Mouse (Mus musculus) testis, adult 2 months (tissue): Measurements from ENCODE around the gene Tnnt3. TPM values are rescaled to one million over a fixed set of nuclear protein-coding genes. Genes with fewer than 3 reads are reported as not detected.

ENCODE experiments used
- H3K27ac ChIP-seq: fragments of 200-500 bp; 2 replicates; pipeline ENCODE4 v1.5.1; 2012; ENCODE audit warnings: low read depth, low read length; ENCODE audit not compliant: control insufficient read depth, insufficient read depth
- H3K27me3 ChIP-seq: fragments of 200-500 bp; 2 replicates; pipeline ENCODE4 v1.6.1; 2012; ENCODE audit warnings: mild to moderate bottlenecking, low read length, moderate library complexity; ENCODE audit not compliant: control insufficient read depth, insufficient read depth
- H3K36me3 ChIP-seq: fragments of 200-500 bp; 2 replicates; pipeline ENCODE4 v1.6.1; 2012; ENCODE audit warnings: mild to moderate bottlenecking, low read length; ENCODE audit not compliant: control insufficient read depth, insufficient read depth
- H3K4me1 ChIP-seq: fragments of 200-500 bp; 2 replicates; pipeline ENCODE4 v1.6.1; 2012; ENCODE audit warnings: low read length; ENCODE audit not compliant: control insufficient read depth, insufficient read depth
- H3K4me3 ChIP-seq: fragments of 200-500 bp; 2 replicates; pipeline ENCODE4 v1.5.1; 2012; ENCODE audit warnings: low read depth, mild to moderate bottlenecking, low read length, moderate library complexity, mixed read lengths; ENCODE audit not compliant: control insufficient read depth
- CTCF ChIP-seq: fragments of 200-500 bp; IDR thresholded peaks from 2 replicates; pipeline ENCODE4 v1.5.1; 2012; ENCODE audit warnings: low read depth, mild to moderate bottlenecking, inconsistent platforms, low read length, moderate library complexity; ENCODE audit not compliant: control insufficient read depth, insufficient read depth, insufficient replicate concordance
- POLR2A ChIP-seq: fragments of 200-500 bp; IDR thresholded peaks from 2 replicates; pipeline ENCODE4 v1.6.1; 2012; ENCODE audit warnings: low read depth, mild to moderate bottlenecking, inconsistent platforms, low read length, moderate library complexity; ENCODE audit not compliant: control insufficient read depth
- polyA plus RNA-seq: library from polyadenylated mRNA; depleted of rRNA; stranded (reverse); fragments of >200 nt; gene quantifications from 2 replicates; pipeline ENCODE4 v1.2.3, GENCODE M21; 2012

Tnnt3 gene
- polyA plus RNA-seq, 1 experiment, result not detected

DNA sequence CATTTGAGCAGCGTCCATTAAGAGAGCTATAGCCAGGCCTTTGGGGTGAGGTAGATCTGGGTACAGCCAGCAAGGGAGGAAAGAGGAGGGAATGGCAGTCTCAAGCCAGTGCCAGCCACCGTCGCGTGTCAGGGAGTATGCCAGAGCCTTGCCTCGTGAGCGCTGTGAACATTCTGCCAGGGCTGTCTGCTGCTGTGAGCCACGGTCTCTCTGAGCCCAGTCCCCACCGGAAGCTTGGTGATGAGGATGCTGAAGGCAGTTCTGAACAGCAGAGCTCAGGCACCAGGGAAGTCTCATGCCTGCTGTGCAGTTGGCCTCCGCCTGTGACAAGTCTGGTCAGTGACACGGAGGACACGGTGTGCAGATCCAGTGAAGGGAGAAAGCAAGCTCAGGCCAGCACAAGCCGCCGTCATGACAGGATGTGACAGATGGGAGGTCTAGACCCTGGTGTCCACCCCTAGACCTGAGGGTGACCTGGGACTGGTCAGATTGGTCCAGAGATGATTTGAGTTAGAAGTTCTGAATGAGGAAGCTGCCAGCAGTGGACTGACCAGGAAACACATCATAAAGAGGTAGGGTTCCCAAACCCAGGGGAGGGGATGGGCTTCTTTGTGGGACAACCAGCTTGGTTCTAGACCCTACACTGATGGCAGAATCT is 21.7 kb upstream of the Tnnt3 start:
- no peak overlapping the region for H3K4me3 ChIP-seq
- H3K4me1 ChIP-seq, result peaks cover 3% of the 10 kb centered on the region
- H3K27ac ChIP-seq, result no peak overlapping the region
- no peaks in the 10 kb centered on the region for H3K36me3 ChIP-seq
- H3K27me3 ChIP-seq, result no peaks in the 10 kb centered on the region
- TF ChIP-seq POLR2A (no peak), CTCF (no peak)

DNA sequence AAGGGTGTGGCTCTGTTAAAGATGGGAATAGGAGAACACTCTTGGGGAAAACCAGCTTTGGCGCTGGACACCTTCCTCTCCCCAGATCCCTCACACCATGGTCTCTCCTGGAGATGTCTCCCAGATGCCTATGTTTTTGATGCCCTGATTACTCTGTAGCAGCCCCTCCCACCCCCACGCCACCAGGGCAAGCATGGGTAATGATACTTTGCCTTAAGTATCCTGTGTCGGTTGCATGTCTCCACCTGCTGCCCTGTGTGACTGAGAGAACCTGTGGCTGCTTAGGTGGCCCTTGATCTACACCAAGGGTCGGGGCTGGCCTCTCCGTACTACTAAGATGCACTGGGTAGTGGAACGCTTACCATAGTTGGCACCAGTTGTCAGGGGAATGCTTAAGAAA is 20.6 kb upstream of the Tnnt3 start:
- peaks cover 3% of the 10 kb centered on the region for H3K4me1 ChIP-seq

DNA sequence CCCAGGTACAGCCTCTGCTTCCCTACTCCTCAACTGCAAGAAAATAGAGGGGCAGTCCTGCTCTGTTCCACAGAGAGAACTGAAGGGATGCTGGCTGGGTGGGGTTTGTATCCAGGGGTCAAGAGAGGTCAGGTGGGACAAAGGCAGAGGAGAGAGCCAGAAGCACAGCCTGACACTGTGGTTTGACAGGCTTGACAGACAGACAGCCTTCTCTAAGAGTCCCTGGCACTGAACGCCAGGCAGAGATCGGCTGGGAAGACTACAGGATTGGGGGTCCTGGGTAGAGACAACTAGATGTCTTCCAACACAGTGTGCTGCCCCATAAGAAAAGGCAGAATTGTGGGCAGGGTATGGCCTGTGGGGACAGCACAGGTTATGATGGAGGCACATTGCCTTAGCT is 20.1 kb upstream of the Tnnt3 start:
- no peak for TF ChIP-seq CTCF
- TF ChIP-seq POLR2A, result no peak
- H3K27ac ChIP-seq, result no peak overlapping the region
- H3K36me3 ChIP-seq, result no peaks in the 10 kb centered on the region
- H3K4me3 ChIP-seq, result no peak overlapping the region
- H3K27me3 ChIP-seq, result no peaks in the 10 kb centered on the region
- H3K4me1 ChIP-seq, result peaks cover 3% of the 10 kb centered on the region

More for the DNA sequence above, 20.6 kb upstream of the Tnnt3 start:
- Histone ChIP-seq H3K27me3 (no peaks in the 10 kb centered on the region), H3K36me3 (no peaks in the 10 kb centered on the region), H3K4me3 (no peak overlapping the region), H3K27ac (no peak overlapping the region)
- TF ChIP-seq POLR2A, result no peak
- no peak for TF ChIP-seq CTCF

DNA sequence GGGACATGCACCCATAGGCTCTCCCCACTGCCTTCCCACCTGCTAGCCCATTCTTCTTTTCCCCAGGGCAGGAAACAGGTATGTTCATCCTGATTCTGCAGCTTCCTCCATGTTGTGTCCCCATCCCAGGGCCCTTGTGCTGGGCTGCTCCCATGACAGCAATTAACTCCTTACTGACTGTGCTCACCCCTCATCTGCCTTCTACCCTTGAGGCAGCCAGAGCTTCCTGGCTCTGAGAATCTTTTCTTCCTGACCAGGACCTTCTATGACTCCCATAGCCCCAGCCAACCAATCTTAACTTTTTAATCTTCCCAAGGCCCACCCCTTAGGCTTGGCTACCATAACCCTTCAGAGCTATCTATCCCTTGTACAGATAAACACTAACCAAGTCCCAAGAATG is 19.3 kb upstream of the Tnnt3 start:
- TF ChIP-seq CTCF (no peak), POLR2A (no peak)
- peaks cover 3% of the 10 kb centered on the region for H3K4me1 ChIP-seq
- H3K27me3 ChIP-seq, result no peaks in the 10 kb centered on the region
- H3K27ac ChIP-seq, result no peak overlapping the region
- no peaks in the 10 kb centered on the region for H3K36me3 ChIP-seq
- H3K4me3 ChIP-seq, result no peak overlapping the region

DNA sequence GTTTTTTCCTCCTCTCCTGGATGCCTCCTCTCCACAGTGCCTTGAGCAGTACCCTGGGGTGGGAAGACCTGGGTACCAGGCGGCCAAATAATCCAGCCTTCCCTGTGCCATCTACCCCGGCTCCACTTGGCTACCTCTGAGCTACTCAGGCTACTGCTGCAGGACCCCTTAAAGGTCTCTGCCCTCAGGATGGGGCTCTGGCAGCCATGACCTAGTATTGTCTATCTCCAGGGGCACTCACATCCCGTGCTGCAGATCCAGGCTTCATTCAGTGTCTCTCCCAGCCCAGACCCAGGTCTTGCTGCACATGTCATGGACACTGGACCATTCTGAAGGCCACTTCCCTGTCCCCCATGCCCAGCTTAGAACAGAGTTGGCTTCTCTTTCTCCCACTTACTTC is 18.8 kb upstream of the Tnnt3 start:
- TF ChIP-seq POLR2A (no peak), CTCF (no peak)
- Histone ChIP-seq H3K27me3 (no peaks in the 10 kb centered on the region), H3K4me3 (no peak overlapping the region), H3K27ac (no peak overlapping the region), H3K36me3 (no peaks in the 10 kb centered on the region), H3K4me1 (peaks cover 3% of the 10 kb centered on the region)

DNA sequence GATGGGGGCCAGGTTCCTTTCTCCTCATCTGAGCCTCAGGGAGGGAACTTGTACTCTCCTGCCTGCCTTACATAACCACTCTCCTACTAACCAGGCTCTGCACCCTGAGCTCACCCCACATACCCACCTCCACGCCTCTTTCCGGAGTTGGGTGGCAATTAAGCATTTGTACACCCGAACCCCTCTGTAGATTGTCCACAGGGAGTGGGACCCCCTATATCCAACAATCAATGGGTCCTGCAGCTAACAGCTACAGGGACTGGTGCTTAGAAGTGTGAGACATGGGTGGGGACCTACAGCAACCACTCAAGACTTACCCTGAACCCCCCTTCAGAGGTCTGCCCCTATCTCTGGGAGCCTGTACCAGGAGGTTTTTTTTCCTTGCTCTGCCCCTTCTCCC is 18.0 kb upstream of the Tnnt3 start:
- TF ChIP-seq POLR2A (no peak), CTCF (no peak)
- Histone ChIP-seq H3K27ac (no peak overlapping the region), H3K27me3 (no peaks in the 10 kb centered on the region), H3K4me1 (peaks cover 3% of the 10 kb centered on the region), H3K36me3 (no peaks in the 10 kb centered on the region), H3K4me3 (no peak overlapping the region)

DNA sequence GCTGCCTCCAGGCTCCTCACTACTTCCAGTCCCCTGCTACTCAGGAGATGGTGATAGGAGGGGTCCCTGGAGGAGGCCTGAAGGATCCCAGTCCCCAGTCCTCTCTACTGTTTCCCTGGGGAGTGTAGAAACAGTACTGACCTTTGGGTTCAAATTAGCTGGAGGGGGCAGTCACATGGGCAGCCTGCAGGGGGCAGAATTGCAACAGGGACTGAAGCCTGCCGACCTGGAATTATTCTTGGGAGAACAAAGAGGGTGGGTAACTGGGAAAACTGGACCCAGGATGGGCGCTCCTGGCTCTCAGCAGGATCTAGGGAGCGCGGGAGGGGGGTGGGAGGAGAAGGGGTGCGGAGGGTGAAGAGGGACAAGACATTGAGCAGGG is 17.5 kb upstream of the Tnnt3 start:
- Histone ChIP-seq H3K36me3 (no peaks in the 10 kb centered on the region), H3K4me3 (no peak overlapping the region), H3K27ac (no peak overlapping the region), H3K4me1 (peaks cover 3% of the 10 kb centered on the region), H3K27me3 (no peaks in the 10 kb centered on the region)
- TF ChIP-seq CTCF (peak; percentile 50; the same call in 1 of the 2 replicates), POLR2A (no peak)

DNA sequence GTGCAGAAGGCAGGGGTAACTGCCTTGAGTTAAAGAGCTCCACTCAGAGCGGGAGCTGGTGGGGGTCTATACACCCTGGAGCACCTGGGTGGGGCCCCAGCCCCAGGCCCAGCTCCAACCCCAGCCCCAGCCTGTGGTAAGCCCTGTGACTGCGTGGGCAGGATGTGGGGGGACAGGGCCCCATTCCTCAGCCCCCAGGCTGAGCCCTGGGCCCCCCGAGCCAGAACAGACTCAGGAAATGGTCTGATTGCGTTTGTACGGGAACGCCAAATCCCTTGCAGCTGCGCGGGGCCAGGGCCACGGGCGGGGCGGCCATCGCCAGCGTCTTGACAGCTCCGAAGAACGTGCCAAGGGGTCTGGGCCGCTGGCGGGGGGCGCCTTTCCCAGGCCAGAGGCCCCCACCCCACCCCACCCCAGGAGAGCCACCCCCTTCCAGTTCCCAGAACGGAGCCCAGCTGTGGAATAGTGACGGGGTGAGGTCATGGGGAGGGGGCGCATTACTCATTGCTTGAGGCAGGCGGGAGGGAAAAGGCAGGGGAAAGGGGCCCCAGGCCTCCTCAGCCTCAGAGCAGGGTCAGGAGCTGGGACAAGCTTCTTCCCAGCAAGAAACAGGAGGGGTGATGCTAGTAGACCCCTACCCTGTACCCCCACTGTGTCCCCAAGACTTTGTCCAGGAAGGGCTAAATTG is 16.9 kb upstream of the Tnnt3 start:
- peaks cover 3% of the 10 kb centered on the region for H3K4me1 ChIP-seq

More for the DNA sequence above, 16.9 kb upstream of the Tnnt3 start:
- no peak overlapping the region for H3K27ac ChIP-seq
- TF ChIP-seq POLR2A, result no peak
- no peak for TF ChIP-seq CTCF
- H3K4me3 ChIP-seq, result peak overlapping the region; percentile 10; the same call in 1 of the 2 replicates
- no peaks in the 10 kb centered on the region for H3K27me3 ChIP-seq
- H3K36me3 ChIP-seq, result no peaks in the 10 kb centered on the region
